Mouse (Mus musculus) small intestine, adult 2 months (tissue): ENCODE data around the gene Dgkh. TPM values are rescaled to one million over a fixed set of nuclear protein-coding genes. Genes with fewer than 3 reads are reported as not detected.

Experiments
- H3K27ac ChIP-seq: fragments of 200-500 bp; 2 replicates; pipeline ENCODE4 v1.5.1; 2012; ENCODE audit warnings: low read depth, low read length, control low read depth, inconsistent platforms; ENCODE audit not compliant: insufficient read depth
- H3K27me3 ChIP-seq: fragments of 200-500 bp; 2 replicates; pipeline ENCODE4 v1.6.1; 2012; ENCODE audit warnings: mild to moderate bottlenecking, moderate library complexity, low read length, inconsistent platforms; ENCODE audit not compliant: control insufficient read depth, insufficient read depth
- H3K36me3 ChIP-seq: fragments of 200-500 bp; 2 replicates; pipeline ENCODE4 v1.6.1; 2012; ENCODE audit warnings: mild to moderate bottlenecking, low read length, control low read depth, inconsistent platforms; ENCODE audit not compliant: control insufficient read depth, insufficient read depth
- H3K4me1 ChIP-seq: fragments of 200-500 bp; 2 replicates; pipeline ENCODE4 v1.6.1; 2012; ENCODE audit warnings: low read length, inconsistent platforms, mixed read lengths; ENCODE audit not compliant: control insufficient read depth, insufficient read depth, insufficient read length
- H3K4me3 ChIP-seq: fragments of 200-500 bp; 2 replicates; pipeline ENCODE4 v1.5.1; 2012; ENCODE audit warnings: low read depth, mild to moderate bottlenecking, control low read depth, inconsistent platforms, low read length, moderate library complexity
- CTCF ChIP-seq: fragments of 200-500 bp; IDR thresholded peaks from 2 replicates; pipeline ENCODE4 v1.5.1; 2012; ENCODE audit warnings: low read depth, mild to moderate bottlenecking, control low read depth, inconsistent platforms, low read length, moderate library complexity, mixed read lengths; ENCODE audit not compliant: insufficient replicate concordance, insufficient read length; ENCODE audit errors: extremely low read depth
- POLR2A ChIP-seq: fragments of 200-500 bp; IDR thresholded peaks from 2 replicates; pipeline ENCODE4 v1.6.1; 2012; ENCODE audit warnings: low read depth, mild to moderate bottlenecking, control low read depth, inconsistent platforms, low read length, moderate library complexity
- WGBS: fragments of 180-500 bp; shearing (Covaris S2); methylation state at CpG from one replicate; pipeline ENCODE4 v1.1.7; 2018; 5-methylcytosine and 5-hydroxymethylcytosine counted together
- polyA plus RNA-seq: library from polyadenylated mRNA; depleted of rRNA; stranded (reverse); fragments of >200 nt; gene quantifications from 2 replicates; pipeline ENCODE4 v1.2.3, GENCODE M21; 2012

The Dgkh gene
- polyA plus RNA-seq, 1 experiment: 0.60 TPM

DNA sequence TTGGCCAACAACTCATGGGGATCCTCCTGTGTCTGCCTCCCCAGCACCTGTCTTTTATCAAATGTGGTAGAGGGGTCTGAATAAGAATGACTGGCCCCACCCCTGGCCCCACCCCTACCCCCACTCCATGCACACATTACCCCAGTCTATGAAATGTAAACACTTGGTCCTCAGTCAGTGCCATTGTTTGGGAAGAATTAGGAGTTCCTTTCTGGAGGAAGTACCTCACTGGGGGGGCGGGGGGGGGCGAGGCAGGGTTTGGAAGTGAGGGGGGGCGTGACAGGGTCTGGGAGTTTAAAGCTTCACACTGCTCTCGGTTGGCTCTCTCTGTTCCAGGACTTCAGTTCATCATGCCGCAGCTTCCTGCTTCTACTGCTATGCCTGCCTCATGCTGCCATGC is 10.5 kb downstream of the Dgkh start:
- H3K4me1 ChIP-seq: 0 out of 2 replicates have a peak, but pooled peaks cover 10% of the 10 kb centered on the region
- H3K27me3 ChIP-seq: no peaks in the 10 kb centered on the region; the same call in 1 of the 2 replicates
- no peaks in the 10 kb centered on the region for H3K36me3 ChIP-seq
- TF ChIP-seq CTCF: no peak
- TF ChIP-seq POLR2A: no peak
- H3K4me3 ChIP-seq: no peak overlapping the region
- H3K27ac ChIP-seq: no peak overlapping the region
- 74% methylated on average over 5 of the region's 5 CpGs for WGBS

DNA sequence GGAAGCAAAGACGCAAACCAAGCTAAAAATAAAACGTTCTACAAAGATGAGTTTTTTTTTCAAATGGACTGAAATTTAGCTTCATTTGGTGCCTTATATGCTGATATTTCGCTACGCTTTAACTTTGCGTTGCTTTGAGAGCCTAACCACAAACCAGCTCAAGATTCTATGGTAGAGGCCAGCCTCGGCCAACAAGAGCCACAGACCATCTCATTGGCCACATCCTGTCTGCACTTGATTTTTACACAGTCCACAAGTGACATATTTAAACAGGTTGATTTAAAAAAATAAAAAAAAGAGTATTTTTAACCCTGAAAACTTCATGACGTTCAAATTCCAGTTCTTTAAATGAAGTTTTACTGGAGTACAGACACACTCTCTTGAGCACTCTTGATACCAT is 16.5 kb downstream of the Dgkh start:
- WGBS: 86% methylated on average over 7 of the region's 7 CpGs
- TF ChIP-seq POLR2A: no peak

DNA sequence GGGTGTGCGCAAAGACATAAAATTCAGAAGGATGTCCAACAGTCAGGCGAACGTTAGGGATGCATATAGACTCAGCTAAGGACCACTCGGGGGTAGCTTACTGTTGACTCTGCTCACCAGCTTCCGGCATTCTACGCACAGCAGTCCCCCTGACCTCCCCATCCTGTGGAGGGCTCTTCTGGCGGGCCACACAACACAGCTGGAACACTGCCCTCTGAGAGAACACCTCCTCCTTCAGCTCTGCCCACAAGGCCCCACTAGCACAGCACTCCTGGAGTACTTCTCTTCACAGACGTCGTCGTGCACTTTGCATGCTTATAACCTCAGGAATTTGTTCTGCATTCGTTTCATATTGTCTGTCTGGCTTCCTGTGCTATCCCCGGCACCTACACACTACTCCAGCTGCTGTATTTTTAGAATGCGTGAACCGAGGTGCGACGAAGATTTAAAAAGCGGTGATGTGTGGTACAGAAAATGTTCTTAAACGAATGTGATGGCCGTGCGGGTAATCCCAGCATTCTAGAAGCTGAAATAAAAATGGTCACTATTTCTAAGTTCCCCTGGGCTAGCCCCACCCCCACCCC is 19.9 kb downstream of the Dgkh start:
- WGBS: 75% methylated on average over 20 of the region's 20 CpGs
- H3K27me3 ChIP-seq: no peaks in the 10 kb centered on the region
- H3K27ac ChIP-seq: no peak overlapping the region
- H3K36me3 ChIP-seq: no peaks in the 10 kb centered on the region
- H3K4me1 ChIP-seq: no peaks in the 10 kb centered on the region
- no peak overlapping the region for H3K4me3 ChIP-seq
- TF ChIP-seq CTCF (no peak), POLR2A (no peak)

More for the DNA sequence above, 16.5 kb downstream of the Dgkh start:
- Histone ChIP-seq H3K4me3 (no peak overlapping the region), H3K4me1 (no peaks in the 10 kb centered on the region), H3K27me3 (no peaks in the 10 kb centered on the region), H3K27ac (no peak overlapping the region), H3K36me3 (no peaks in the 10 kb centered on the region)

DNA sequence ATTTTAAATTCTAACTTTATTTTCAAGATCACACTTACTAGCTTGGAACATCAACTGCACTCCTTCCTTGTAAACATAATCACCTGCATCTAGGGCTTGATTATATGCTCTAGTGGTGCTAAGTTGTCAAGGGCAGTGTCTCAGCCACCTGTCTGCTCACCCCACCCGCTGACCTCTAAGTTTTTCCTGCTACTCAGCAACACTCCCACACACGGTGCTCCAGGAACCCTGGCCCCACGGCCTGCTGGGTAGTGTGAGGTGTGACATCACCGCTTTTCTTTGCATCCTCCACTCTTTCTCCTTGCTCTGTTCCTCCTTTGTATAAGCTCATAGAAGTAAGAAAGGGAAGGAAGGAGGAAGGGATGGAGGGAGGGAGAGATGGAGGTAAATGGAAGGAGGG is 21.9 kb downstream of the Dgkh start:
- Histone ChIP-seq H3K27ac (no peak overlapping the region), H3K4me1 (no peaks in the 10 kb centered on the region), H3K36me3 (no peaks in the 10 kb centered on the region), H3K27me3 (no peaks in the 10 kb centered on the region), H3K4me3 (no peak overlapping the region)
- TF ChIP-seq CTCF (no peak), POLR2A (no peak)
- WGBS: 50% methylated on average over 4 of the region's 4 CpGs

DNA sequence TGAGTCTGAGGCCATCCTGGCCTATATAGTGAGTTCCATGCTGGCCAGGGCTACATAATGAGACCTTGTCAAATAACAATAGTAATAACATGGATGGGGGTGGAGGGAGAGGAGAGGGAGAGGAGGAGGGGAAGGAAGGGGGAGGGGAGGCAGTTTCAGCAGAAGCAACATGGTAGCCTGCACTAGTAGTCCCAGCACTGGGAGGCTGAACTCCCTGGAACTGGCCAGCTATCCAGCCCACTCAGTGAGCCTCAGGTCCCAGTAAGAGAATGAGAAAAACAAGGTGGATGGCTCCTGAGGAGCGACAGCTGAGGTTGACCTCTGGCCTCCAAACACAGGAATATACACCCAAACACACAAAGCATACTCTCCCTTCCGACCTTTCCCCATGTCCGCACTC is 27.0 kb downstream of the Dgkh start:
- Histone ChIP-seq H3K36me3 (no peaks in the 10 kb centered on the region), H3K27me3 (no peaks in the 10 kb centered on the region), H3K4me1 (no peaks in the 10 kb centered on the region), H3K27ac (no peak overlapping the region), H3K4me3 (no peak overlapping the region)
- TF ChIP-seq POLR2A (no peak), CTCF (no peak)
- WGBS: 82% methylated on average over 3 of the region's 3 CpGs

DNA sequence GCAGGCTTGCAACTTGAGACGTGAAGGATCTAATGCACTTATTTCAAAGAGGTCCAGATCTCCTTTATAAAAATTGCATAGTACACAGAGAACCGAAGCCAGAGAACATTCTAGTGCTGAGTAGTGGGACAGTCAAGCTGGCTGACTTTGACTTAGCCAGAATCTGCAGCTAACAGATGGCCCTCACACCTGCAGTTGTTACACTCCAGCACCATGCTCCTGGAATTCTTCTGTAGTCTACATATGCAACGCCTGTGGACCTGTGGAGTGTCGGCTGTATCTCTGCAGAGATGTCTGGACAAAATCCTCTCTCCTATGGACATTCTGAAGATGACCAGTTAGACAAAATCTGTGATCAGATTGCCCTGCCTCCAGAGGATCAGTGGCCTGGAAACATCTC is 28.6 kb downstream of the Dgkh start:
- Histone ChIP-seq H3K27me3 (no peaks in the 10 kb centered on the region), H3K36me3 (no peaks in the 10 kb centered on the region), H3K27ac (no peak overlapping the region), H3K4me3 (no peak overlapping the region), H3K4me1 (peaks cover 3% of the 10 kb centered on the region; the same call in 1 of the 2 replicates)
- WGBS: 86% methylated on average over 4 of the region's 4 CpGs
- no peak for TF ChIP-seq POLR2A
- no peak for TF ChIP-seq CTCF

DNA sequence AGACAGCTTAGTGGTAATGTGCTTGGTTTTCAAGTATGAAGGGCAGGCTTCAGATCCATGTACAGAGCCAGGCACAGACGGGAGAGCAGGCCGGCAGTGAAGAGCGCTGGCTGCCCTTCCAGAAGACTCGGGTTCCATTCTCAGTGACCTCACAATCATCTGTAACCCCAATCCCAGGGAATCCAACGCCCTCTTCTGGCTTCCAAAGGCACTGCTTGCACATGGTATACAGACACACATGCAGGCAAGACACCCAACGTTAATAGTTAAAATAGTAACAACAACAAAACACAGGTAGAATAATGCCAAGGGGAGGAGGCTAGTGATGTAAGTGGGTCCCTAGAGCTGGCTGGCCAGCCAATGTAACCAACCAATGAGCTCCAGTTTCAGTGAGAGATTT is 29.2 kb downstream of the Dgkh start:
- no peak overlapping the region for H3K4me3 ChIP-seq
- H3K27me3 ChIP-seq: no peaks in the 10 kb centered on the region
- no peak overlapping the region for H3K27ac ChIP-seq
- H3K36me3 ChIP-seq: no peaks in the 10 kb centered on the region
- WGBS: 79% methylated on average over 6 of the region's 6 CpGs
- TF ChIP-seq POLR2A (no peak), CTCF (no peak)
- peaks cover 3% of the 10 kb centered on the region; the same call in 1 of the 2 replicates for H3K4me1 ChIP-seq
